Mouse (Mus musculus) forebrain, embryonic 16.5 days (tissue): ENCODE results near the gene Rai1. TPM values are rescaled to one million over a fixed set of nuclear protein-coding genes. Genes with fewer than 3 reads are reported as not detected.

ENCODE experiments used
- ATAC-seq: fragments of 200-750 bp; cut with Nextera tagmentation; 2 replicates; pipeline ENCODE4 v1.8.0; 2017; ENCODE audit warnings: mild to moderate bottlenecking, moderate library complexity
- H3K27ac ChIP-seq: fragments of 300-500 bp; sonication (generic); 2 replicates; pipeline ENCODE4 v1.5.1; 2014; ENCODE audit warnings: low read length, control low read depth
- H3K27me3 ChIP-seq: fragments of 300-500 bp; sonication (generic); replicated peaks from 2 replicates; pipeline ENCODE4 v1.6.1; 2014; ENCODE audit warnings: low read length; ENCODE audit not compliant: control insufficient read depth, insufficient read depth
- H3K36me3 ChIP-seq: fragments of 300-500 bp; sonication (generic); 2 replicates; pipeline ENCODE4 v1.6.1; 2014; ENCODE audit not compliant: control insufficient read depth, insufficient read depth
- H3K4me1 ChIP-seq: fragments of 300-500 bp; sonication (generic); replicated peaks from 2 replicates; pipeline ENCODE4 v1.6.1; 2014; ENCODE audit warnings: low read length; ENCODE audit not compliant: control insufficient read depth, insufficient read depth
- H3K4me2 ChIP-seq: fragments of 300-500 bp; sonication (generic); 2 replicates; pipeline ENCODE4 v1.6.1; 2014; ENCODE audit warnings: mild to moderate bottlenecking, low read length, control low read depth
- H3K4me3 ChIP-seq: fragments of 300-500 bp; sonication (generic); replicated peaks from 2 replicates; pipeline ENCODE4 v1.5.1; 2014; ENCODE audit warnings: mild to moderate bottlenecking, low read length, control low read depth
- H3K9ac ChIP-seq: fragments of 300-500 bp; sonication (generic); replicated peaks from 2 replicates; pipeline ENCODE4 v1.6.1; 2014; ENCODE audit warnings: low read depth, low read length, control low read depth
- H3K9me3 ChIP-seq: fragments of 300-500 bp; sonication (generic); 2 replicates; pipeline ENCODE4 v1.6.1; 2016; ENCODE audit warnings: low read length; ENCODE audit not compliant: control insufficient read depth
- WGBS: fragments of 180-500 bp; shearing (Covaris S2); extraction: QIAGEN DNeasy Blood & Tissue Kit; methylation state at CpG from one replicate; pipeline ENCODE4 v1.1.7; 2014; 5-methylcytosine and 5-hydroxymethylcytosine counted together
- polyA plus RNA-seq: library from polyadenylated mRNA; unstranded; fragments of >200 nt; fragmentation: Nextera tagmentation; extraction: Ambion mirVana; gene quantifications from 2 replicates; pipeline ENCODE4 v1.2.1, GENCODE M21; 2015

The Rai1 gene
- polyA plus RNA-seq, 1 experiment from 2014 or later = 30.3 TPM

GRCm38 (mm10) chr11:60070599-60070998 lies 34.2 kb upstream of the Rai1 start:
- H3K36me3 ChIP-seq = no peaks in the 10 kb centered on the region
- WGBS = 31% methylated on average over 8 of the region's 8 CpGs
- no peaks in the 10 kb centered on the region for H3K4me1 ChIP-seq
- ATAC-seq = peak; percentile 67; the same call in 1 of the 2 replicates
- H3K9ac ChIP-seq = no peak overlapping the region
- H3K4me2 ChIP-seq = no peak overlapping the region
- no peaks in the 10 kb centered on the region for H3K9me3 ChIP-seq
- H3K27ac ChIP-seq = no peak overlapping the region
- no peaks in the 10 kb centered on the region for H3K27me3 ChIP-seq
- no peak overlapping the region for H3K4me3 ChIP-seq

GRCm38 (mm10) chr11:60071221-60071620 lies 33.6 kb upstream of the Rai1 start:
- Histone ChIP-seq H3K4me1 (no peaks in the 10 kb centered on the region), H3K36me3 (no peaks in the 10 kb centered on the region), H3K9ac (no peak overlapping the region), H3K9me3 (no peaks in the 10 kb centered on the region), H3K27me3 (no peaks in the 10 kb centered on the region), H3K4me2 (no peak overlapping the region), H3K27ac (no peak overlapping the region), H3K4me3 (no peak overlapping the region)
- ATAC-seq = no peak
- WGBS = 94% methylated on average over 6 of the region's 6 CpGs

- Histone ChIP-seq H3K4me2 (no peak overlapping the region), H3K27ac (no peak overlapping the region), H3K4me3 (no peak overlapping the region), H3K36me3 (no peaks in the 10 kb centered on the region), H3K9me3 (no peaks in the 10 kb centered on the region), H3K27me3 (no peaks in the 10 kb centered on the region), H3K4me1 (no peaks in the 10 kb centered on the region), H3K9ac (no peak overlapping the region)
- ATAC-seq = no peak
Measured at GRCm38 (mm10) chr11:60073121-60073520, 31.7 kb upstream of the Rai1 start.

GRCm38 (mm10) chr11:60073936-60074502 lies 30.8 kb upstream of the Rai1 start:
- H3K9ac ChIP-seq = no peak overlapping the region
- no peak overlapping the region for H3K27ac ChIP-seq
- no peaks in the 10 kb centered on the region for H3K4me1 ChIP-seq
- H3K4me3 ChIP-seq = no peak overlapping the region
- ATAC-seq = no peak
- WGBS = 75% methylated on average over 15 of the region's 15 CpGs
- H3K27me3 ChIP-seq = no peaks in the 10 kb centered on the region
- no peak overlapping the region for H3K4me2 ChIP-seq
- H3K36me3 ChIP-seq = no peaks in the 10 kb centered on the region
- no peaks in the 10 kb centered on the region for H3K9me3 ChIP-seq

GRCm38 (mm10) chr11:60076183-60076582 lies 28.6 kb upstream of the Rai1 start:
- Histone ChIP-seq H3K4me2 (no peak overlapping the region), H3K27ac (no peak overlapping the region)
- no peak for ATAC-seq

GRCm38 (mm10) chr11:60076790-60077189 lies 28.0 kb upstream of the Rai1 start:
- H3K27ac ChIP-seq = no peak overlapping the region
- H3K27me3 ChIP-seq = no peaks in the 10 kb centered on the region
- no peaks in the 10 kb centered on the region for H3K9me3 ChIP-seq
- H3K36me3 ChIP-seq = no peaks in the 10 kb centered on the region
- no peak overlapping the region for H3K4me2 ChIP-seq
- H3K4me3 ChIP-seq = no peak overlapping the region
- 14% methylated on average over 4 of the region's 4 CpGs for WGBS
- no peaks in the 10 kb centered on the region for H3K4me1 ChIP-seq
- no peak overlapping the region for H3K9ac ChIP-seq
- ATAC-seq = no peak

More at GRCm38 (mm10) chr11:60076183-60076582, 28.6 kb upstream of the Rai1 start:
- no peak overlapping the region for H3K4me3 ChIP-seq
- no peaks in the 10 kb centered on the region for H3K36me3 ChIP-seq
- H3K27me3 ChIP-seq = no peaks in the 10 kb centered on the region
- H3K4me1 ChIP-seq = no peaks in the 10 kb centered on the region
- H3K9me3 ChIP-seq = no peaks in the 10 kb centered on the region
- H3K9ac ChIP-seq = no peak overlapping the region
- WGBS = 82% methylated on average over 3 of the region's 3 CpGs

GRCm38 (mm10) chr11:60084589-60084988 lies 20.2 kb upstream of the Rai1 start:
- WGBS = 35% methylated on average over 2 of the region's 2 CpGs
- no peaks in the 10 kb centered on the region for H3K27me3 ChIP-seq
- no peak overlapping the region for H3K27ac ChIP-seq
- no peak overlapping the region for H3K4me2 ChIP-seq
- H3K9me3 ChIP-seq = no peaks in the 10 kb centered on the region
- H3K4me3 ChIP-seq = no peak overlapping the region
- no peak for ATAC-seq
- H3K4me1 ChIP-seq = 0 out of 2 replicates have a peak, but pooled peaks cover 3% of the 10 kb centered on the region
- no peaks in the 10 kb centered on the region for H3K36me3 ChIP-seq
- H3K9ac ChIP-seq = no peak overlapping the region

- Histone ChIP-seq H3K4me3 (no peak overlapping the region), H3K27ac (no peak overlapping the region), H3K9me3 (no peaks in the 10 kb centered on the region), H3K4me2 (no peak overlapping the region), H3K27me3 (no peaks in the 10 kb centered on the region), H3K9ac (no peak overlapping the region), H3K36me3 (no peaks in the 10 kb centered on the region), H3K4me1 (0 out of 2 replicates have a peak, but pooled peaks cover 3% of the 10 kb centered on the region)
- ATAC-seq = no peak
- 78% methylated on average over 1 of the region's 1 CpGs for WGBS
Measured at GRCm38 (mm10) chr11:60086676-60087075, 18.1 kb upstream of the Rai1 start.

DNA sequence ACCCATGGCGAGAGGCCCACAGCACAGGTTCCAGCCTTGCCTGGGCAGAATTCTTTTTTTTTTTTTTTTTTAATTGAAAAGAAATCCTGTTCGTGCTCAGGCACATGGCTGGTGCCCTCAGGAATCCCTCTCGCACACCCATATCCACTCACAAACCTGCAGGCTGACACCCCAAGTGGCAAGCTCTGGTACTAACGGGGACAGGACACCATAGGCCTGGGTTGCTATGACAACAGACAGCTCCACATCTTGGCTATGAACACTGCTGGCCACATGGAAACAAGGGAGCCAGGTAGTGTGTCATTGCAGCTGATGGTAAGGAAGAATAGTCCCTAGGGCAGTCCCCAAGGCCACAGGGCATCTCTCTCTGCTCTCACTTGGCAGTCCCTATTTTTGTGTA lies 15.9 kb upstream of the Rai1 start:
- Histone ChIP-seq H3K4me2 (no peak overlapping the region), H3K36me3 (no peaks in the 10 kb centered on the region), H3K4me3 (no peak overlapping the region), H3K9ac (no peak overlapping the region), H3K9me3 (no peaks in the 10 kb centered on the region), H3K27me3 (no peaks in the 10 kb centered on the region), H3K4me1 (peaks cover 5% of the 10 kb centered on the region), H3K27ac (no peak overlapping the region)
- 28% methylated on average over 4 of the region's 4 CpGs for WGBS
- peak; percentile 74 for ATAC-seq
